Mouse (Mus musculus): Measurements from ENCODE around the gene Tnrc6b. TPM values are rescaled to one million over a fixed set of nuclear protein-coding genes. Genes with fewer than 3 reads are reported as not detected.
"Not testable (repeated sequence)": the region's sequence is repeated elsewhere in the genome, so short reads cannot be mapped to it uniquely, and the experiment has no call there.

The Tnrc6b gene
- polyA plus RNA-seq, 1 experiment from 2014 or later = 42.9 TPM

GRCm38 (mm10) chr15:80844262-80844661, 133.1 kb downstream of the Tnrc6b start:
- no peak overlapping the region for H3K9ac ChIP-seq
- WGBS = 78% methylated on average over 1 of the region's 1 CpGs

GRCm38 (mm10) chr15:80844926-80845325, 133.8 kb downstream of the Tnrc6b start:
- peaks cover 7% of the 10 kb centered on the region for H3K4me1 ChIP-seq
- WGBS = 91% methylated on average over 2 of the region's 2 CpGs
- no peak overlapping the region for H3K4me2 ChIP-seq (replicated peaks)
- no peak for ATAC-seq (ENCODE audit: low FRiP score, low read depth)
- H3K9me3 ChIP-seq = no peaks in the 10 kb centered on the region
- no peaks in the 10 kb centered on the region for H3K27me3 ChIP-seq (replicated peaks)
- H3K9ac ChIP-seq = no peak overlapping the region
- no peak overlapping the region for H3K4me3 ChIP-seq
- no peaks in the 10 kb centered on the region for H3K36me3 ChIP-seq
- no peak overlapping the region for H3K27ac ChIP-seq

More at GRCm38 (mm10) chr15:80844262-80844661, 133.1 kb downstream of the Tnrc6b start:
- Histone ChIP-seq H3K27ac (no peak overlapping the region), H3K9me3 (no peaks in the 10 kb centered on the region), H3K36me3 (no peaks in the 10 kb centered on the region), H3K27me3 (replicated peaks) (no peaks in the 10 kb centered on the region), H3K4me1 (0 out of 2 replicates have a peak, but pooled peaks cover under 1% of the 10 kb centered on the region), H3K4me3 (no peak overlapping the region), H3K4me2 (replicated peaks) (no peak overlapping the region)
- no peak for ATAC-seq (ENCODE audit: low FRiP score, low read depth)

GRCm38 (mm10) chr15:80850004-80850403, 138.9 kb downstream of the Tnrc6b start:
- no peak overlapping the region for H3K4me2 ChIP-seq (replicated peaks)
- H3K27ac ChIP-seq = no peak overlapping the region
- 0 out of 2 replicates have a peak overlapping the region, but pooled peaks have one; percentile 8 for H3K9ac ChIP-seq
- H3K36me3 ChIP-seq = no peaks in the 10 kb centered on the region
- 32% methylated on average over 8 of the region's 8 CpGs for WGBS
- no peak for ATAC-seq (ENCODE audit: low FRiP score, low read depth)
- H3K4me3 ChIP-seq = no peak overlapping the region
- H3K4me1 ChIP-seq = peaks cover 13% of the 10 kb centered on the region
- no peaks in the 10 kb centered on the region for H3K27me3 ChIP-seq (replicated peaks)
- H3K9me3 ChIP-seq = no peaks in the 10 kb centered on the region

- no peaks in the 10 kb centered on the region for H3K36me3 ChIP-seq
- no peak overlapping the region for H3K27ac ChIP-seq
- 86% methylated on average over 7 of the region's 7 CpGs for WGBS
- peaks cover 13% of the 10 kb centered on the region for H3K4me1 ChIP-seq
- no peak overlapping the region for H3K4me2 ChIP-seq (replicated peaks)
- H3K4me3 ChIP-seq = no peak overlapping the region
- H3K9ac ChIP-seq = no peak overlapping the region
- no peaks in the 10 kb centered on the region for H3K9me3 ChIP-seq
- H3K27me3 ChIP-seq (replicated peaks) = no peaks in the 10 kb centered on the region
- ATAC-seq (ENCODE audit: low FRiP score, low read depth) = no peak
These were observed 139.8 kb downstream of the Tnrc6b start for GRCm38 (mm10) chr15:80850682-80851475.

GRCm38 (mm10) chr15:80852122-80852521, 141.0 kb downstream of the Tnrc6b start:
- Histone ChIP-seq H3K27ac (no peak overlapping the region), H3K4me3 (no peak overlapping the region), H3K36me3 (no peaks in the 10 kb centered on the region), H3K4me1 (peaks cover 13% of the 10 kb centered on the region), H3K9ac (no peak overlapping the region), H3K9me3 (no peaks in the 10 kb centered on the region), H3K27me3 (replicated peaks) (no peaks in the 10 kb centered on the region), H3K4me2 (replicated peaks) (no peak overlapping the region)
- WGBS = 94% methylated on average over 5 of the region's 5 CpGs
- ATAC-seq (ENCODE audit: low FRiP score, low read depth) = no peak

GRCm38 (mm10) chr15:80852527-80852926, 141.4 kb downstream of the Tnrc6b start:
- not testable (repeated sequence) for ATAC-seq (ENCODE audit: low FRiP score, low read depth); H3K27me3 ChIP-seq (replicated peaks); H3K9me3 ChIP-seq; H3K4me3 ChIP-seq; H3K27ac ChIP-seq; H3K4me2 ChIP-seq (replicated peaks); H3K36me3 ChIP-seq; H3K9ac ChIP-seq
- peaks cover 13% of the 10 kb centered on the region for H3K4me1 ChIP-seq
- 88% methylated on average over 3 of the region's 3 CpGs for WGBS

GRCm38 (mm10) chr15:80859366-80859765, 148.3 kb downstream of the Tnrc6b start:
- no peaks in the 10 kb centered on the region for H3K27me3 ChIP-seq (replicated peaks)
- H3K4me1 ChIP-seq = no peaks in the 10 kb centered on the region
- no peak overlapping the region for H3K4me2 ChIP-seq (replicated peaks)

GRCm38 (mm10) chr15:80861302-80861701, 150.2 kb downstream of the Tnrc6b start:
- Histone ChIP-seq H3K9me3 (no peaks in the 10 kb centered on the region), H3K9ac (no peak overlapping the region), H3K27me3 (replicated peaks) (no peaks in the 10 kb centered on the region), H3K4me1 (no peaks in the 10 kb centered on the region), H3K36me3 (peaks cover 12% of the 10 kb centered on the region), H3K27ac (no peak overlapping the region), H3K4me3 (no peak overlapping the region), H3K4me2 (replicated peaks) (no peak overlapping the region)
- no peak for ATAC-seq (ENCODE audit: low FRiP score, low read depth)
- WGBS = 93% methylated on average over 1 of the region's 1 CpGs

More at GRCm38 (mm10) chr15:80859366-80859765, 148.3 kb downstream of the Tnrc6b start:
- Histone ChIP-seq H3K4me3 (no peak overlapping the region), H3K27ac (no peak overlapping the region), H3K9ac (no peak overlapping the region), H3K9me3 (no peaks in the 10 kb centered on the region), H3K36me3 (peaks cover 9% of the 10 kb centered on the region)
- 96% methylated on average over 2 of the region's 2 CpGs for whole genome bisulfite sequencing
- ATAC-seq (ENCODE audit: low FRiP score, low read depth) = no peak

GRCm38 (mm10) chr15:80862027-80862426, 150.9 kb downstream of the Tnrc6b start:
- Histone ChIP-seq H3K9me3 (no peaks in the 10 kb centered on the region), H3K27ac (no peak overlapping the region), H3K4me1 (no peaks in the 10 kb centered on the region), H3K4me3 (no peak overlapping the region), H3K9ac (no peak overlapping the region), H3K36me3 (peaks cover 16% of the 10 kb centered on the region), H3K27me3 (replicated peaks) (no peaks in the 10 kb centered on the region), H3K4me2 (replicated peaks) (no peak overlapping the region)
- 68% methylated on average over 2 of the region's 2 CpGs for WGBS
- ATAC-seq (ENCODE audit: low FRiP score, low read depth) = no peak

GRCm38 (mm10) chr15:80868603-80869002, 157.5 kb downstream of the Tnrc6b start:
- H3K4me3 ChIP-seq; H3K27me3 ChIP-seq (replicated peaks); ATAC-seq (ENCODE audit: low FRiP score, low read depth); H3K27ac ChIP-seq; H3K4me2 ChIP-seq (replicated peaks); H3K36me3 ChIP-seq; H3K9me3 ChIP-seq; H3K9ac ChIP-seq; H3K4me1 ChIP-seq: not testable (repeated sequence)
- 95% methylated on average over 4 of the region's 4 CpGs for WGBS

- no peaks in the 10 kb centered on the region for H3K27me3 ChIP-seq (replicated peaks)
- H3K4me2 ChIP-seq (replicated peaks) = no peak overlapping the region
- no peak for ATAC-seq (ENCODE audit: low FRiP score, low read depth)
- peaks cover 32% of the 10 kb centered on the region for H3K36me3 ChIP-seq
- no peaks in the 10 kb centered on the region for H3K4me1 ChIP-seq
- H3K27ac ChIP-seq = no peak overlapping the region
- H3K9ac ChIP-seq = no peak overlapping the region
- 90% methylated on average over 3 of the region's 3 CpGs for WGBS
- H3K4me3 ChIP-seq = no peak overlapping the region
- H3K9me3 ChIP-seq = no peaks in the 10 kb centered on the region
These were observed 163.6 kb downstream of the Tnrc6b start for GRCm38 (mm10) chr15:80874726-80875125.

GRCm38 (mm10) chr15:80876231-80876630, 165.1 kb downstream of the Tnrc6b start:
- 89% methylated on average over 21 of the region's 21 CpGs for WGBS
- no peak overlapping the region for H3K27ac ChIP-seq
- H3K4me2 ChIP-seq (replicated peaks) = no peak overlapping the region
- no peak for ATAC-seq (ENCODE audit: low FRiP score, low read depth)
- peaks cover 47% of the 10 kb centered on the region for H3K36me3 ChIP-seq
- no peak overlapping the region for H3K4me3 ChIP-seq
- H3K4me1 ChIP-seq = no peaks in the 10 kb centered on the region
- no peak overlapping the region for H3K9ac ChIP-seq
- no peaks in the 10 kb centered on the region for H3K27me3 ChIP-seq (replicated peaks)
- no peaks in the 10 kb centered on the region for H3K9me3 ChIP-seq

GRCm38 (mm10) chr15:80884095-80884494, 173.0 kb downstream of the Tnrc6b start:
- Histone ChIP-seq H3K4me3 (no peak overlapping the region), H3K4me1 (no peaks in the 10 kb centered on the region), H3K27ac (no peak overlapping the region), H3K27me3 (replicated peaks) (no peaks in the 10 kb centered on the region), H3K36me3 (peaks cover 78% of the 10 kb centered on the region), H3K9me3 (no peaks in the 10 kb centered on the region), H3K9ac (no peak overlapping the region), H3K4me2 (replicated peaks) (no peak overlapping the region)
- WGBS = 93% methylated on average over 8 of the region's 8 CpGs
- no peak for ATAC-seq (ENCODE audit: low FRiP score, low read depth)

Data from neural tube, embryonic 12.5 days (tissue).